Mouse (Mus musculus): Measurements from ENCODE around the gene Cdc6. TPM values are rescaled to one million over a fixed set of nuclear protein-coding genes. Genes with fewer than 3 reads are reported as not detected.

The Cdc6 gene
- polyA plus RNA-seq, 1 experiment from 2014 or later, result 65.1 TPM

- H3K4me1 ChIP-seq, result peaks cover 99% of the 10 kb centered on the region
- H3K36me3 ChIP-seq (replicated peaks), result peaks cover 15% of the 10 kb centered on the region
- peak overlapping the region; percentile 94 for H3K27ac ChIP-seq (replicated peaks)
- no peaks in the 10 kb centered on the region for H3K9me3 ChIP-seq
- H3K27me3 ChIP-seq (replicated peaks; ENCODE audit: low read depth, poor library complexity, severe bottlenecking), result peaks cover 8% of the 10 kb centered on the region; the same call in 1 of the 2 replicates
- H3K4me3 ChIP-seq, result peak overlapping the region; percentile 88
- peak; percentile 93 for DNase-seq (ENCODE audit: low spot score)
- 1% methylated on average over 29 of the region's 29 CpGs for WGBS
Measured at GRCm38 (mm10) chr11:98936170-98936569, 28.6 kb downstream of the Cdc6 start.

- H3K27ac ChIP-seq (replicated peaks), result peak overlapping the region; percentile 94
- peak overlapping the region; percentile 88 for H3K4me3 ChIP-seq
- peaks cover 15% of the 10 kb centered on the region for H3K36me3 ChIP-seq (replicated peaks)
- no peak for DNase-seq (ENCODE audit: low spot score)
- H3K4me1 ChIP-seq, result peaks cover 99% of the 10 kb centered on the region
- H3K9me3 ChIP-seq, result no peaks in the 10 kb centered on the region
- 2% methylated on average over 23 of the region's 23 CpGs for WGBS
- peaks cover 8% of the 10 kb centered on the region; the same call in 1 of the 2 replicates for H3K27me3 ChIP-seq (replicated peaks; ENCODE audit: low read depth, poor library complexity, severe bottlenecking)
Measured at GRCm38 (mm10) chr11:98936606-98937409, 29.2 kb downstream of the Cdc6 start.

- peak; percentile 95 for DNase-seq (ENCODE audit: low spot score)
- Histone ChIP-seq H3K27ac (replicated peaks) (peak overlapping the region; percentile 94), H3K27me3 (replicated peaks; ENCODE audit: low read depth, poor library complexity, severe bottlenecking) (peaks cover 8% of the 10 kb centered on the region; the same call in 1 of the 2 replicates), H3K4me3 (peak overlapping the region; percentile 88), H3K4me1 (peaks cover 99% of the 10 kb centered on the region), H3K36me3 (replicated peaks) (peaks cover 15% of the 10 kb centered on the region), H3K9me3 (no peaks in the 10 kb centered on the region)
- under 1% methylated on average over 38 of the region's 38 CpGs for WGBS
Measured at GRCm38 (mm10) chr11:98937410-98937913, 29.9 kb downstream of the Cdc6 start.

DNA sequence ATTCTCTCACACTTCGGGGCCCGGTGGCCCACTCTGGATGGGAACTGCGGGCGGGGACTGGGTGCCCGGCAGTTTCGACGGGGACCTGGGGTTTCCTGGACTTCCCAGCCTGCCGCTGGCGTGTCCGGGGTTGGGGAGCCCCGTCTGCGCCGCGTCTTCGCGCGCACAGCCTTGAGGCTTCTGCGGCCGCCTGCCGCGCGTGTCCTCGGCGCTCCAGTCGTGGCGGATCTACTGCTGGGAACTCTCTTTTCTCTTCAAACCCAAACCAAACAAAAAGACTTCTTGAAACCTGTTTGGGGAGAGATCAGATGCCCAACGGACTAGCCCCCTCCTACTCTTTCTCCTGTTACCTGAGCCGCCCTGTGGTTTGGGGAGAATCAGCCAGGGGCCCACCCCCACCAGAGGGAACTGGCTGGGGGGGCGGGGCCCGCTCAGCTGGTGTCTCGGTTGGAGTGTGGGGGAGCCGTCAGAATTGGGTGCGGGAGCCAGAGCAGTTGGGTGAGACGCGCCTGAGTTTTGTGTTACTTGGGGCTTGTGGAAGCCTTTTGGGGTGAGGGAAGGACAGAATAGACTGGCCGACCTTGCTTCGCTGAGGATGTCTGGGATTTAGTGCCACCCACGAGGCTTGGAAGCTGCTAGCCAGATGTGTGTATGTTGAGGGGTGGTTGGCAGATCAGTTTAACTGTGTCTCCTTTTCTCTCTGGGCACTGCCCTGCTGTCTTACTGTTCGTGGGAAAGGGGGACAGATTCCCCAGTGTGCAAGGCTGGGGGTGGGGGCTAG is 30.5 kb downstream of the Cdc6 start:
- H3K27me3 ChIP-seq (replicated peaks; ENCODE audit: low read depth, poor library complexity, severe bottlenecking), result peaks cover 8% of the 10 kb centered on the region; the same call in 1 of the 2 replicates
- WGBS, result under 1% methylated on average over 39 of the region's 39 CpGs
- peak overlapping the region; percentile 88 for H3K4me3 ChIP-seq
- H3K27ac ChIP-seq (replicated peaks), result peak overlapping the region; percentile 94
- peak; percentile 77 for DNase-seq (ENCODE audit: low spot score)
- peaks cover 99% of the 10 kb centered on the region for H3K4me1 ChIP-seq
- H3K9me3 ChIP-seq, result no peaks in the 10 kb centered on the region
- H3K36me3 ChIP-seq (replicated peaks), result peaks cover 15% of the 10 kb centered on the region

GRCm38 (mm10) chr11:98938701-98939083 is 31.1 kb downstream of the Cdc6 start:
- no peak for DNase-seq (ENCODE audit: low spot score)
- Histone ChIP-seq H3K27me3 (replicated peaks; ENCODE audit: low read depth, poor library complexity, severe bottlenecking) (peaks cover 8% of the 10 kb centered on the region; the same call in 1 of the 2 replicates), H3K4me3 (peak overlapping the region; percentile 88), H3K4me1 (peaks cover 99% of the 10 kb centered on the region), H3K9me3 (no peaks in the 10 kb centered on the region), H3K27ac (replicated peaks) (peak overlapping the region; percentile 94), H3K36me3 (replicated peaks) (peaks cover 15% of the 10 kb centered on the region)
- 39% methylated on average over 7 of the region's 7 CpGs for WGBS

- Histone ChIP-seq H3K36me3 (replicated peaks) (peaks cover 15% of the 10 kb centered on the region), H3K4me1 (peaks cover 99% of the 10 kb centered on the region), H3K4me3 (peak overlapping the region; percentile 88), H3K27ac (replicated peaks) (peak overlapping the region; percentile 94), H3K9me3 (no peaks in the 10 kb centered on the region), H3K27me3 (replicated peaks; ENCODE audit: low read depth, poor library complexity, severe bottlenecking) (peaks cover 8% of the 10 kb centered on the region; the same call in 1 of the 2 replicates)
- DNase-seq (ENCODE audit: low spot score), result no peak
- 46% methylated on average over 15 of the region's 15 CpGs for whole genome bisulfite sequencing
Measured at GRCm38 (mm10) chr11:98939084-98939952, 31.7 kb downstream of the Cdc6 start.

- peaks cover 100% of the 10 kb centered on the region for H3K4me1 ChIP-seq
- DNase-seq (ENCODE audit: low spot score), result peak; percentile 13
- H3K27me3 ChIP-seq (replicated peaks; ENCODE audit: low read depth, poor library complexity, severe bottlenecking), result peaks cover 8% of the 10 kb centered on the region; the same call in 1 of the 2 replicates
- peak overlapping the region; percentile 94 for H3K27ac ChIP-seq (replicated peaks)
- WGBS, result 44% methylated on average over 11 of the region's 11 CpGs
- H3K36me3 ChIP-seq (replicated peaks), result peaks cover 11% of the 10 kb centered on the region
- no peaks in the 10 kb centered on the region for H3K9me3 ChIP-seq
- peak overlapping the region; percentile 88 for H3K4me3 ChIP-seq
Measured at GRCm38 (mm10) chr11:98939953-98940641, 32.5 kb downstream of the Cdc6 start.

DNA sequence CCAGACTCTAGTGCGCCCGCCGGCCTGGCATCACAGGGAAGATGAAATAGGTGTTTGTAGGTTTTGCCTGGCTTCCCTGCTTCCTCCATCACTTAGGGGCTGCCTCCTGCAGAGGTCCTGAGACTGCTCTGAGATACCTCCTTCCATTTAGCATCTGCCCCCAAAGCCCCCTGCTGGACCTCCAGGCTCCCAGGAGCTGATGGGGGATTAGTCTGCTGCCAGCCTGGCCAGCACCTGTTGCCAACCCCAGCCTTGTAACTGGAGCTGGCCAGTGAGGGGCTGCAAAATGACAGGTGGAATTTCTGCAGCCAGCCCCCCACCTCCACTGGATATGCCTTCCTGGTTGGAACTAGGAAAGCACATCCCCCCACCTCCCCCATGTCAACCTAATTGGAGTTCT is 33.2 kb downstream of the Cdc6 start:
- WGBS, result 36% methylated on average over 3 of the region's 3 CpGs
- Histone ChIP-seq H3K27me3 (replicated peaks; ENCODE audit: low read depth, poor library complexity, severe bottlenecking) (0 out of 2 replicates have a peak, but pooled peaks cover 1% of the 10 kb centered on the region), H3K4me3 (peak overlapping the region; percentile 88), H3K27ac (replicated peaks) (peak overlapping the region; percentile 94), H3K36me3 (replicated peaks) (peaks cover 10% of the 10 kb centered on the region), H3K4me1 (peaks cover 100% of the 10 kb centered on the region), H3K9me3 (no peaks in the 10 kb centered on the region)
- peak; percentile 41 for DNase-seq (ENCODE audit: low spot score)

DNA sequence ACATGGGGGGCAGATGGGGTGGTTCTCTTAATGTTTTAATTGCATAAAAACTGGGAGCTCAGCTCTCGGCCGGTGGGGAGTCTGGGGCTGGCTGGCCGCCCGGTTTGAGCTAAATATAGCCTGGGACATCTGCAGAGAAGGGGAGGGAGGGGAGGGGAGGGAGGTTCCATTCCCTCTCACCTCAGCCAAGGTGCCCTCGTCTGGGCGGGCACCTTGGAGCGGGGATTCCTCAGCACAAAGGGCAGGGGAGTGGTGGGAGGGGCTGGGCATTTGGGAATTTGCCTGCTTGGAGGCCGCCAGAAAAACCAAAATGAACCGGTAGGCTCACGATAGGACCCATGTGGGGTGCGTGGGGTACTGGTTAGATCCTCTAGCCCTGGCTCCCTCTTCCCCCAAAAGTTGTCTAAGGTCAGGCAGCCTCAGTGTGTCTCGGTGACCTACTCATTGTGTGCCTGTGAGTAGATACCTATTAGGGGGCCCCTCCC is 33.8 kb downstream of the Cdc6 start:
- peak; percentile 35 for DNase-seq (ENCODE audit: low spot score)
- H3K36me3 ChIP-seq (replicated peaks), result peaks cover 12% of the 10 kb centered on the region
- H3K4me3 ChIP-seq, result peak overlapping the region; percentile 88
- H3K27ac ChIP-seq (replicated peaks), result peak overlapping the region; percentile 94
- WGBS, result 4% methylated on average over 12 of the region's 12 CpGs
- no peaks in the 10 kb centered on the region for H3K27me3 ChIP-seq (replicated peaks; ENCODE audit: low read depth, poor library complexity, severe bottlenecking)
- peaks cover 100% of the 10 kb centered on the region for H3K4me1 ChIP-seq
- no peaks in the 10 kb centered on the region for H3K9me3 ChIP-seq

GRCm38 (mm10) chr11:98941826-98942550 is 34.4 kb downstream of the Cdc6 start:
- Histone ChIP-seq H3K36me3 (replicated peaks) (peaks cover 13% of the 10 kb centered on the region), H3K9me3 (no peaks in the 10 kb centered on the region)

GRCm38 (mm10) chr11:98942555-98942922 is 34.9 kb downstream of the Cdc6 start:
- Histone ChIP-seq H3K4me3 (peak overlapping the region; percentile 88), H3K36me3 (replicated peaks) (peaks cover 18% of the 10 kb centered on the region), H3K4me1 (peaks cover 97% of the 10 kb centered on the region), H3K9me3 (no peaks in the 10 kb centered on the region), H3K27me3 (replicated peaks; ENCODE audit: low read depth, poor library complexity, severe bottlenecking) (no peaks in the 10 kb centered on the region), H3K27ac (replicated peaks) (peak overlapping the region; percentile 94)
- WGBS, result 60% methylated on average over 3 of the region's 3 CpGs
- no peak for DNase-seq (ENCODE audit: low spot score)

More at GRCm38 (mm10) chr11:98941826-98942550, 34.4 kb downstream of the Cdc6 start:
- Histone ChIP-seq H3K4me1 (peaks cover 97% of the 10 kb centered on the region), H3K4me3 (peak overlapping the region; percentile 88), H3K27ac (replicated peaks) (peak overlapping the region; percentile 94), H3K27me3 (replicated peaks; ENCODE audit: low read depth, poor library complexity, severe bottlenecking) (no peaks in the 10 kb centered on the region)
- DNase-seq (ENCODE audit: low spot score), result peak; percentile 89
- WGBS, result 7% methylated on average over 15 of the region's 15 CpGs
